Mouse (Mus musculus): Measurements from ENCODE around the gene Ston2. TPM values are rescaled to one million over a fixed set of nuclear protein-coding genes. Genes with fewer than 3 reads are reported as not detected.

Gene Ston2
- total and polyA plus RNA-seq, 2 experiments from 2014 or later: 7.7 to 21.9 TPM

DNA sequence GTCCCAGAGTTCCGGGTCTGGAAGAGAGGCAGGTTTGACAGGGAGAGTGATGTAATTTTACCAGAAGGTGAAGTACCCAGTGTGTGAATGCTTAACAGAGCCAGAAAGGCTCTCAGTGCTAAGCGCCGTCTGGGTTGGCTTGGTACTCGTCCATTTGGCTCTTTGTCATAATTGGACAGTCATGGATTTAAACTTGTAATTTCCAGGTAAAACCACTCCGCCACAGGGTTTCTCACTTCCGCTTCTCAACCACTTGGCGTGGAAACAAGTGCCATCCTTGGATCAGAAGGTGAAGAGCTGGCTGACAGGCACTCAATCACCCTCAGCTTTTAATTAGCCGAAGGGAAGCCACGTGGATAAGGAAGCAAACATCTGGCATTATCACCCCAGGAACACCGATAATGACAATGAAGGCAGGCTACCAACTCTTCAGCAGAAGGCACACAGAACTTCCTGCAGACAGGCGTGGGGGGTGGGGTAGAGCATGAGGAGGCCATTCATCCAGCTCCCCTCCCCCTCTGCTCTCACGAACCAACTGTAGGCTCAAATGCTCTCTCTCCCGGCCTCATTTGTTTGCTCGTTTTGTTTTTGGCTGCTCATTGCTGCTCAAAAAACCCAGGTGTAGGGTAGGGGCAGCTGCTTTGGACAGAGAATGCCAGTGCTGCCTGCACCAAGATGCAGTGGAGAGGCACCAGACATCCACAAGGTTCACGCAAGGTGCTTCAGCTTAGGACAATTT is 103.9 kb downstream of the Ston2 start:
- H3K27me3 ChIP-seq (ENCODE audit: insufficient read depth, low read length): no peaks in the 10 kb centered on the region
- 0 out of 2 replicates have a peak overlapping the region, but pooled peaks have one; percentile 6 for H3K9ac ChIP-seq (replicated peaks; ENCODE audit: low read length)
- H3K4me3 ChIP-seq (ENCODE audit: low read length): no peak overlapping the region
- peak overlapping the region; percentile 63 for H3K27ac ChIP-seq
- no peaks in the 10 kb centered on the region for H3K9me3 ChIP-seq (ENCODE audit: low read length)
- no peaks in the 10 kb centered on the region for H3K36me3 ChIP-seq (ENCODE audit: insufficient read depth, low read length)
- peaks cover 30% of the 10 kb centered on the region for H3K4me1 ChIP-seq (ENCODE audit: insufficient read depth, low read length)
- ATAC-seq: peak; percentile 71
- 11% methylated on average over 15 of the region's 15 CpGs for WGBS
- H3K4me2 ChIP-seq (ENCODE audit: low read depth, low read length): peak overlapping the region; percentile 45
- no peak for TF ChIP-seq CTCF (IDR thresholded peaks at IDR 0.05; ENCODE audit: low read depth)
- peak; percentile 74 for DNase-seq (ENCODE audit: low spot score)

DNA sequence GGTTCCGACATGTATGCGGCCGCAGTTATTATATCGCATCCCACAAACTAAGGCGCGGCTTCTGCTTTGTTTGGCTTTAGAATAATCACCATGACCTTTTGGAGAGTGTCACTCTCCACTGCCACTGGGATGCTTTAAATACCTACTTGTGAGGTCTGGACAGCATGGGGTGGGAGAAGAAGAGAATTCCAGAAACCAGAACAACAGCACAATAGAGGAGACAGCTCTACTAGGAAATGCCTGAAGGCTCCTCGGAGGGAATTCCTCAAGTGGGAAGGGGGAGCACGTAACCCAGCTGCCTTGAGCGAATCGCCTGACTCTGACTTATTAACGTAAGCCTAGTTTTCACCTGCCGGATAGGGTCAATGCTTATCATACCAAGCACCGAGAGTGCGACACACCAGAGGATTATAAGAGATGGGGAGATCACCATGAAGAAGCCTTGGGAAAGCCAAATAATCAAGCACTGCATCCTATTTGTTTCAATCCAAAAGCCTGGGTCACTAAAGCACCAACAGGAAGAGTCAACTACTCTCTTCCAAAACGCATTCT is 104.6 kb downstream of the Ston2 start:
- ATAC-seq (no peak), DNase-seq (ENCODE audit: low spot score) (no peak)
- no peaks in the 10 kb centered on the region for H3K36me3 ChIP-seq (ENCODE audit: insufficient read depth, low read length)
- WGBS: 13% methylated on average over 15 of the region's 15 CpGs
- H3K27me3 ChIP-seq (ENCODE audit: insufficient read depth, low read length): no peaks in the 10 kb centered on the region
- peaks cover 31% of the 10 kb centered on the region for H3K4me1 ChIP-seq (ENCODE audit: insufficient read depth, low read length)
- H3K4me2 ChIP-seq (ENCODE audit: low read depth, low read length): peak overlapping the region; percentile 45
- peak overlapping the region; percentile 63; the same call in 1 of the 2 replicates for H3K27ac ChIP-seq
- no peak overlapping the region for H3K4me3 ChIP-seq (ENCODE audit: low read length)
- TF ChIP-seq CTCF (IDR thresholded peaks at IDR 0.05; ENCODE audit: low read depth): no peak
- no peak overlapping the region for H3K9ac ChIP-seq (replicated peaks; ENCODE audit: low read length)
- H3K9me3 ChIP-seq (ENCODE audit: low read length): no peaks in the 10 kb centered on the region

DNA sequence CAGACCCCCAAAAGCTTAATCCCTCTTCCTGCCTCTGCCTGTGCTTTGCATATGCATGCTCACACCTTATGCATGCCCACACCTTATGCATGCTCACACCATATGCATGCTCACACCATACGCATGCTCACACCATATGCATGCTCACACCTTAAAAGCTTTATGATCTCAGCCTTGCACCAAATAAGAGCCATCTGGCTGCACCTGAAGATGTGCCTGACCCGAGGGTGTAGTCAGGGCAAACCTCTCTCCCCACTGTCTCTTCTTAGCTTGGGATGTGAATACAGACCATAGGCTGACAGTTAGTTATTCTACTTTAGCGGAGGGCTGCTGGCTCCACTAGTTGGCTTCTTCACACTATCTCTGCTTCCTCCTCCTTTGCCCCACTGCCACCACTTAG is 105.1 kb downstream of the Ston2 start:
- Histone ChIP-seq H3K4me2 (ENCODE audit: low read depth, low read length) (peak overlapping the region; percentile 45), H3K27me3 (ENCODE audit: insufficient read depth, low read length) (no peaks in the 10 kb centered on the region), H3K27ac (no peak overlapping the region), H3K9ac (replicated peaks; ENCODE audit: low read length) (no peak overlapping the region), H3K9me3 (ENCODE audit: low read length) (no peaks in the 10 kb centered on the region), H3K36me3 (ENCODE audit: insufficient read depth, low read length) (no peaks in the 10 kb centered on the region), H3K4me1 (ENCODE audit: insufficient read depth, low read length) (peaks cover 31% of the 10 kb centered on the region), H3K4me3 (ENCODE audit: low read length) (no peak overlapping the region)
- DNase-seq (ENCODE audit: low spot score) (no peak), ATAC-seq (no peak)
- 55% methylated on average over 3 of the region's 3 CpGs for WGBS
- TF ChIP-seq CTCF (IDR thresholded peaks at IDR 0.05; ENCODE audit: low read depth): no peak

DNA sequence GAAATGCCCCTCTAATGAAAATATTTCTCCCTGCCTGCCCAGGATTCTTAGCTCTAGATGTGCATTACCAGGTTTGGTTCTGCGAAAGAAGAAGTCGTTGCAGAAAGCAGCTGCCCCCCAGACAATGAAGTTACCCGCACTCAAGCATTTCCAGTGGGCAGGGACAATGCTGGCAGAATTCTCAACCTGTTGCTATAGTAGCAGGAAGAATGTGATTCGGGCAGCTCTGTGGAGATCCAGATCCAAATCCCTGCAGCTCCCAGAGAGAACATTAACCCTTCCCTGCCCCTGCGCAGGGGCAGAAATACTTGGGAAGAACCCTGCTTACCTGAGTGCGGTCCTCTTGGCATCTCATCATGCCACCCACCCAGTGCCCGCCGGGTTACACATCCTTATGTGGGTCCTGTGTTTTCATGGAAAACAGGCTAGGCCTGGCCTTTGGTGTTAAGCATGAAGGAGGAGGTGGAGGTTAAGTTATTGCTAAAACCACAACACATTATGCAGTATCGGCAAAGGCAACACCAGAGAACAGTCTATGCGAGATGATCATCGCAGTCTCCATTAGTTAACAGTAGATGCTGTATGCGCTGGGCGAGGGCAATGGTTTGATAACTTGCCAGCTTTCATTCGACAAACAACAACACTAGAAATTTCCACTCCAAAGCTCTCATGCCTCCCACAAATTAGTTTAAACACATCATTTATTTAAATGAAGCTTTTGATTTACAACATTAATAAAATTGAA is 108.7 kb downstream of the Ston2 start:
- peak; percentile 77 for DNase-seq (ENCODE audit: low spot score)
- peak overlapping the region; percentile 35; the same call in 1 of the 2 replicates for H3K4me2 ChIP-seq (ENCODE audit: low read depth, low read length)
- WGBS: 17% methylated on average over 14 of the region's 14 CpGs
- H3K27ac ChIP-seq: 0 out of 2 replicates have a peak overlapping the region, but pooled peaks have one; percentile 38
- no peak for TF ChIP-seq CTCF (IDR thresholded peaks at IDR 0.05; ENCODE audit: low read depth)
- no peaks in the 10 kb centered on the region for H3K36me3 ChIP-seq (ENCODE audit: insufficient read depth, low read length)
- H3K27me3 ChIP-seq (ENCODE audit: insufficient read depth, low read length): no peaks in the 10 kb centered on the region
- no peak overlapping the region for H3K4me3 ChIP-seq (ENCODE audit: low read length)
- H3K9ac ChIP-seq (replicated peaks; ENCODE audit: low read length): no peak overlapping the region
- H3K9me3 ChIP-seq (ENCODE audit: low read length): no peaks in the 10 kb centered on the region
- peaks cover 21% of the 10 kb centered on the region for H3K4me1 ChIP-seq (ENCODE audit: insufficient read depth, low read length)
- peak; percentile 81 for ATAC-seq

DNA sequence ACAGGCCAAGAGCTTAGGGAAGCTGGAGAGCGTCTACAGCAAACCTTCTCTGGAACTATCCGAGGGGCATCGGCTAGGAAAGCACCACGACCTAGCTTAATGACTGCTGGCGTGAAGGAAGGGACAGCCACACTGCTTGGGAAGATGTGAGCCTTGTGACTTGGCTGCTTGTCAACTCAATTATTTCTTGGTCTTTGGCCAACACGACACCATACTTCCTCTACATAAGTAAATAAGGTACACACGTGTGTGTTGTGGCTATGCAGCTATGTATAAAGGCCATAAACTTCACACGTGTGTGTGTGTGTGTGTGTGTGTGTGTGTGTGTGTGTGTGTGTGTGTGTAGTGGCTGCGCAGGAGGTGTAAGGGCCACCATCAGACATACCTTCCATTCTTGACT is 112.2 kb downstream of the Ston2 start:
- Histone ChIP-seq H3K9ac (replicated peaks; ENCODE audit: low read length) (no peak overlapping the region), H3K27ac (no peak overlapping the region), H3K36me3 (ENCODE audit: insufficient read depth, low read length) (no peaks in the 10 kb centered on the region), H3K27me3 (ENCODE audit: insufficient read depth, low read length) (no peaks in the 10 kb centered on the region), H3K9me3 (ENCODE audit: low read length) (no peaks in the 10 kb centered on the region), H3K4me3 (ENCODE audit: low read length) (no peak overlapping the region), H3K4me1 (ENCODE audit: insufficient read depth, low read length) (peaks cover 6% of the 10 kb centered on the region), H3K4me2 (ENCODE audit: low read depth, low read length) (no peak overlapping the region)
- no peak for ATAC-seq
- TF ChIP-seq CTCF (IDR thresholded peaks at IDR 0.05; ENCODE audit: low read depth): no peak
- 40% methylated on average over 9 of the region's 9 CpGs for WGBS
- peak; percentile 76 for DNase-seq (ENCODE audit: low spot score)

DNA sequence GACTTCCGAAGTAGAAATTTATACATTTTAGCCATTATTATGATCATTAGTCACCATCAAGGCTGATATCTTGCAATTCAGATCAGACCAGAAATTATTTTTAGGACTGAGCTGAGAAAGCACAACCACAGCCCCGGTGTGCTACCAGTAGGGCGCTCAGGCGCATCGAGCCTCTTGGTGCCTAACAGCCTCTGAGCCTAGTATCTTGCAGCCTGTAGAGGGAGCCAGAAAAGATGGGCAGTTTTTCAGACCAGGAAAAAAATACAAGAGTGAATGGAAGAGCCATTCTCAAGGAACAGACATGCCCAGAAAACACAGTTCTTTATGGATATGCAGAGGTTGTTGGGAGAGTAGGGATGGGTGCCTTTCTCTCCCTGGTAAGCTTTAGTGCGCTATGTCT is 115.0 kb downstream of the Ston2 start:
- no peaks in the 10 kb centered on the region for H3K9me3 ChIP-seq (ENCODE audit: low read length)
- no peaks in the 10 kb centered on the region for H3K27me3 ChIP-seq (ENCODE audit: insufficient read depth, low read length)
- H3K4me3 ChIP-seq (ENCODE audit: low read length): no peak overlapping the region
- no peak for ATAC-seq
- no peak overlapping the region for H3K9ac ChIP-seq (replicated peaks; ENCODE audit: low read length)
- peak; percentile 55 for TF ChIP-seq CTCF (IDR thresholded peaks at IDR 0.05; ENCODE audit: low read depth)
- WGBS: 61% methylated on average over 6 of the region's 6 CpGs
- no peak overlapping the region for H3K4me2 ChIP-seq (ENCODE audit: low read depth, low read length)
- no peaks in the 10 kb centered on the region; the same call in 1 of the 2 replicates for H3K4me1 ChIP-seq (ENCODE audit: insufficient read depth, low read length)
- peak; percentile 41 for DNase-seq (ENCODE audit: low spot score)
- no peaks in the 10 kb centered on the region for H3K36me3 ChIP-seq (ENCODE audit: insufficient read depth, low read length)
- H3K27ac ChIP-seq: no peak overlapping the region

All from hindbrain, postnatal 0 days (tissue).